Mouse (Mus musculus) stomach, embryonic 16.5 days (tissue): ENCODE results near the gene 1700010B08Rik. TPM values are rescaled to one million over a fixed set of nuclear protein-coding genes. Genes with fewer than 3 reads are reported as not detected.
"Not testable (repeated sequence)": the region's sequence is repeated elsewhere in the genome, so short reads cannot be mapped to it uniquely, and the experiment has no call there.

Experiments used
- ATAC-seq: fragments of 200-750 bp; cut with Nextera tagmentation; 2 replicates; pipeline ENCODE4 v1.8.0; 2017; ENCODE audit warnings: moderate number of reproducible peaks, moderate TSS enrichment; ENCODE audit not compliant: insufficient read depth, low FRiP score
- H3K27ac ChIP-seq: fragments of 300-500 bp; sonication (generic); 2 replicates; pipeline ENCODE4 v1.5.1; 2014; ENCODE audit warnings: low read length
- H3K27me3 ChIP-seq: fragments of 300-500 bp; sonication (generic); 2 replicates; pipeline ENCODE4 v1.6.1; 2014; ENCODE audit warnings: low read length, control low read depth, mixed read lengths; ENCODE audit not compliant: control insufficient read depth, insufficient read depth
- H3K36me3 ChIP-seq: fragments of 300-500 bp; sonication (generic); 2 replicates; pipeline ENCODE4 v1.6.1; 2014; ENCODE audit warnings: low read length; ENCODE audit not compliant: control insufficient read depth, insufficient read depth
- H3K4me1 ChIP-seq: fragments of 300-500 bp; sonication (generic); 2 replicates; pipeline ENCODE4 v1.6.1; 2014; ENCODE audit warnings: low read length, control low read depth, mixed read lengths; ENCODE audit not compliant: control insufficient read depth, insufficient read depth
- H3K4me2 ChIP-seq: fragments of 300-500 bp; sonication (generic); 2 replicates; pipeline ENCODE4 v1.6.1; 2014; ENCODE audit warnings: low read depth, low read length, mixed read lengths
- H3K4me3 ChIP-seq: fragments of 300-500 bp; sonication (generic); replicated peaks from 2 replicates; pipeline ENCODE4 v1.5.1; 2014; ENCODE audit warnings: mild to moderate bottlenecking, low read length
- H3K9ac ChIP-seq: fragments of 300-500 bp; sonication (generic); 2 replicates; pipeline ENCODE4 v1.6.1; 2014; ENCODE audit warnings: low read length
- H3K9me3 ChIP-seq: fragments of 300-500 bp; sonication (generic); replicated peaks from 2 replicates; pipeline ENCODE4 v1.6.1; 2016; ENCODE audit warnings: low read length, control low read depth; ENCODE audit not compliant: control insufficient read depth
- WGBS: fragments of 180-500 bp; shearing (Covaris S2); extraction: QIAGEN DNeasy Blood & Tissue Kit; methylation state at CpG from one replicate; pipeline ENCODE4 v1.1.7; 2014; 5-methylcytosine and 5-hydroxymethylcytosine counted together
- polyA plus RNA-seq: library from polyadenylated mRNA; unstranded; fragments of >200 nt; fragmentation: Nextera tagmentation; extraction: Ambion mirVana; gene quantifications from 2 replicates; pipeline ENCODE4 v1.2.1, GENCODE M21; 2015

Gene 1700010B08Rik
- not detected in 2 replicates for polyA plus RNA-seq

DNA sequence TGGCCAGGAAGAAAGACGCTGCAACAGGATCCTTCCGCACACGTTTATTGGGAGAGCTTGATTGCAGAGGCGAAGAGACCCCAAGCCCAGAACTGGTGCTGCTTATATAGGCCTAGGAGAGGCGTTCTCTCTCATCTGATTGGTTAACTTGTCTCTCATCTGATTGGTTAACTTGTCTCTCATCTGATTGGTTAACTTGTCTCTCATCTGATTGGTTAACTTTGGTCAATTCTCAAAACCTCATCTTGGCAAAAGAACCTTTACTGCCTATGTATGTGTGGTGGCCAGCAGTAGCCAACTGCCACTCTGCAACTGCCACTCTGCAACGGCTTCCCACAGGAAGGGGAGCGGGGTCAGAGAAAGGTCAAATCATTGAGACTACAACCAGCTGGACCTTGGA, at the start of gene 1700010B08Rik:
TSS of gene 1700010B08Rik (plus strand) at position 301 of the 400 bp plus-strand sequence.
- not testable (repeated sequence) for H3K36me3 ChIP-seq, H3K9ac ChIP-seq, H3K9me3 ChIP-seq, ATAC-seq, H3K4me1 ChIP-seq, H3K27me3 ChIP-seq, H3K4me3 ChIP-seq, H3K27ac ChIP-seq, H3K4me2 ChIP-seq
- WGBS = 88% methylated on average over 6 of the region's 7 CpGs

DNA sequence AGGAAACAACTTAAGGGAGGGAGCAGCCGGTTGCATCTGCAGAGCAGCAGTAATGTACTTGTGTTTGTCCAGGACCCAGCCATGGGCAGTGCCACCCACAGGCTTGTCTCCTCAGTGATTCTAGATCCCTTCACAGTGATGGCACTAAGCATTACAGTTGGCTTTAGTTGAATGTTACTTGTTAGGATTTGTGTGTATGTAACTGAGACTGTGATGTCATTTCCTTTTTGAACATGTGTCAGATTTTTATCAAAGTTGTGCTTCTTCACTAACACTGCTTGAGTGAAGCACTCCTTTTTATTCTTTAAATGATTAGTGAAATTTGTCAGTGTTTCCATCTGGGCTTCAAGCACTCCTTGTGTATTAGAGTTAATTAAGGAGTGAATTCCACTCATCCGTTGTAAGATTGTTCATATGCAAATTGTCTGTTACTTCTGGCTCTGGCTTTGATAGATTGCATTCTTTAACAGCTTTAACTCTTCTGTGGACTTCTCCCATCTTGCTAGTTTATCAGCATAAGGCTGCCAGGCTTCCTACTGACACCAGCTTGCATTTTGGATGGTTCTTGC, 46.8 kb upstream of the 1700010B08Rik start:
- ATAC-seq = no peak
- WGBS = 70% methylated on average over 2 of the region's 2 CpGs
- no peaks in the 10 kb centered on the region for H3K27me3 ChIP-seq
- H3K4me2 ChIP-seq = no peak overlapping the region
- H3K9ac ChIP-seq = no peak overlapping the region
- peaks cover 4% of the 10 kb centered on the region; the same call in 1 of the 2 replicates for H3K4me1 ChIP-seq
- H3K27ac ChIP-seq = no peak overlapping the region
- H3K9me3 ChIP-seq = no peaks in the 10 kb centered on the region
- H3K4me3 ChIP-seq = no peak overlapping the region
- H3K36me3 ChIP-seq = 0 out of 2 replicates have a peak, but pooled peaks cover 6% of the 10 kb centered on the region

DNA sequence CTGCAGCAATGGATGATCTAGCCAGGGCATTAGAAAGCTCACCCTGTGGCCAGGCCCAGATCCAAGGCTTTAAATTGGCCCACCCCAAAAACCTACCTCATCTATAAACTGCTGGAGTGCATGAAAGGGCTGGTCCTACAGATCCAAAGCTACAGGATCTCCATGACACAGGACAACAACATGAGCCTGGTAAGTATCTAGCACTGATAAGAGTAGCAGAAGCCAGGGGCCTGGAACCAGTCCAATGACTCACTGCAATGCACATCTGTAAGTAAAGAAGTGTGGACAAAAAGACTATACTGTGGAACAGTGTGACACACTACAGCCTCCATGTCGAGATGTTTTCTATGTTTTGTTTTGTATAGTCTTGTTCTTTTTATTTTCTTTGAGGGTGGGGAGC, 45.7 kb upstream of the 1700010B08Rik start:
- H3K27me3 ChIP-seq = no peaks in the 10 kb centered on the region
- no peaks in the 10 kb centered on the region for H3K9me3 ChIP-seq
- H3K4me1 ChIP-seq = peaks cover 4% of the 10 kb centered on the region; the same call in 1 of the 2 replicates
- no peak for ATAC-seq
- no peak overlapping the region for H3K9ac ChIP-seq
- no peak overlapping the region for H3K27ac ChIP-seq
- WGBS = 80% methylated on average over 1 of the region's 1 CpGs
- no peak overlapping the region for H3K4me2 ChIP-seq
- no peak overlapping the region for H3K4me3 ChIP-seq
- 0 out of 2 replicates have a peak, but pooled peaks cover 6% of the 10 kb centered on the region for H3K36me3 ChIP-seq

DNA sequence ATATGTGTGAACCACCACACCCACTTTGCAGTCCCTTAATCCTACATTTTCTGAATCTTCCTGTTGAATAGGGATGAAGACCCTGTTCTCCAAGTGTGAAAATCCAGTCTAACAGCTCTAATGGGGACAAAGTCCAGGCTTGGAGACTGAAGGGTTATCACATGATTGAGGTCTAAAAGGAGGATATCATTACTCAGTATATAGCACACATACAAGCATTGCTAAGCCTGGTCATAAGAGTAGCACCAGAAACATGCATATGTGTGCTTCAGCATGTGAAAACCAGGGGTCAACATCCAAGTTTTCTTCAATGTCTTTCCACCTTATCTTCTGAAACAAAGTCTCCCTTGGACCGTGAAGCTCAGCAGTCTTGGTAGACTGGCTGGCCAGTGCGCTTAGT, 40.6 kb upstream of the 1700010B08Rik start:
- 83% methylated on average over 2 of the region's 2 CpGs for WGBS
- no peaks in the 10 kb centered on the region for H3K9me3 ChIP-seq
- no peak overlapping the region for H3K9ac ChIP-seq
- H3K27ac ChIP-seq = no peak overlapping the region
- peaks cover 8% of the 10 kb centered on the region for H3K4me1 ChIP-seq
- 0 out of 2 replicates have a peak, but pooled peaks cover 6% of the 10 kb centered on the region for H3K36me3 ChIP-seq
- no peak for ATAC-seq
- H3K4me3 ChIP-seq = no peak overlapping the region
- no peak overlapping the region for H3K4me2 ChIP-seq
- no peaks in the 10 kb centered on the region for H3K27me3 ChIP-seq

DNA sequence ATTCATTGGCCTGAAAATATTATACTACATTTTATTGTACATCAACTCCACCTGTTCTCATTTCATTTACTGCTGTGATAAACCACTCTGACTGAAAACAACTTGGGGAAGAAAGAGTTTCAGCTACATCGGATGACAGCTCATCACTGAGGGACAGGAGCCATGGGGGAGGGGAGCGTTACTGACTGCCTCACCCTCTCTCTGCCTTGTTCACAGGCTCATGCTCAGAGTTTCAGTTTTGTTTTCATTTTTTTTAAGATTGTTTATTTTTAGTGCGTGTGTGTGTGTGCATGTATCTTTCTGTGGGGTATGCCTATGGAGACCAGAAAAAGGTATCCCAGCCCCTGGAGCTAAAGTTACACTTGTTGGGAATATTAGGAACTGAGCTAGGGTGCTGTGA, 40.0 kb upstream of the 1700010B08Rik start:
- Histone ChIP-seq H3K4me3 (no peak overlapping the region), H3K4me1 (peaks cover 8% of the 10 kb centered on the region), H3K4me2 (no peak overlapping the region), H3K9me3 (no peaks in the 10 kb centered on the region), H3K27ac (no peak overlapping the region), H3K9ac (no peak overlapping the region), H3K27me3 (no peaks in the 10 kb centered on the region), H3K36me3 (0 out of 2 replicates have a peak, but pooled peaks cover 6% of the 10 kb centered on the region)
- ATAC-seq = no peak
- 46% methylated on average over 3 of the region's 3 CpGs for WGBS

DNA sequence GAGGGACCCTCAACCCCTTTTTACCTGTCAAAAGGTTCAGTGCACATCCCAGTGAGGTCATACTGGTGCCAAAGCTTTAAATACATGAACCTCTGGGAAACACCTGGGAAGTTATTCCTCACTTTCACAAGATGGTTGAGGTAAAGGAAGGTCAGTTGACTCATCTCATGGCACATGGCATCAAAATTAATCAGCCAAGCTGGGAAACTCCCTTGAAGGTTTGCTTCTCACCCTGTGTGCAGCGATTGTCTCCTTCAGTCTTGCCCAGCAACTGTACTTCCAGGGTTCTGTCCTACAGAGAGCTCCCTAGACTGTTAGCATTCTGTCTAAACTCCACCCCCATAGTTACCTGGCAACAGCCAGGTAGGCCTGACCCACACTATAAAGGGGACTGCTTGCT, 39.1 kb upstream of the 1700010B08Rik start:
- peak; percentile 33; the same call in 1 of the 2 replicates for ATAC-seq
- no peaks in the 10 kb centered on the region for H3K9me3 ChIP-seq
- no peaks in the 10 kb centered on the region for H3K27me3 ChIP-seq
- H3K9ac ChIP-seq = no peak overlapping the region
- 0 out of 2 replicates have a peak, but pooled peaks cover 2% of the 10 kb centered on the region for H3K36me3 ChIP-seq
- H3K4me1 ChIP-seq = peaks cover 8% of the 10 kb centered on the region
- H3K4me3 ChIP-seq = no peak overlapping the region
- no peak overlapping the region for H3K4me2 ChIP-seq
- 64% methylated on average over 1 of the region's 1 CpGs for WGBS
- no peak overlapping the region for H3K27ac ChIP-seq

DNA sequence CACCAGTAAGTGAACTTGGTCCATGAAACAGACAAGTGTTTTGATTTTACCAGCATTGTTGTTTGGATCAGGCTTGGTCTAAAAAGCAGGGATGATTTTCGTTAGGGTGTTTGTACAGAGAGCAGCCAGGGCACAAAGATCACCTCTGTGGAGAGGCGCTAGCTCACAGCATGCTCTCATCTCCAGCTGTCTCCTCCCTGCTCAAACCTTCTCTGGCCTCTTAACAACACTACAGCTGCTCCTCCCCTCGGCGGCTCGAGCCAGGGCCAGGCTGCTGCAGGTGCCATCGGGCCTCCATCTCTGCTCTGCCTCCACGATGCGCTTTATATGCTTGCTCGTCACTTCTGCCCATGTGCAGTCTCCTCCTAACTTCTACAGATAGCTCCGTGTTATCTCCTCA, 36.4 kb upstream of the 1700010B08Rik start:
- Histone ChIP-seq H3K36me3 (no peaks in the 10 kb centered on the region), H3K9me3 (no peaks in the 10 kb centered on the region), H3K4me3 (no peak overlapping the region), H3K27me3 (no peaks in the 10 kb centered on the region), H3K27ac (no peak overlapping the region), H3K9ac (no peak overlapping the region), H3K4me1 (peaks cover 4% of the 10 kb centered on the region; the same call in 1 of the 2 replicates), H3K4me2 (no peak overlapping the region)
- WGBS = 57% methylated on average over 10 of the region's 10 CpGs
- no peak for ATAC-seq

DNA sequence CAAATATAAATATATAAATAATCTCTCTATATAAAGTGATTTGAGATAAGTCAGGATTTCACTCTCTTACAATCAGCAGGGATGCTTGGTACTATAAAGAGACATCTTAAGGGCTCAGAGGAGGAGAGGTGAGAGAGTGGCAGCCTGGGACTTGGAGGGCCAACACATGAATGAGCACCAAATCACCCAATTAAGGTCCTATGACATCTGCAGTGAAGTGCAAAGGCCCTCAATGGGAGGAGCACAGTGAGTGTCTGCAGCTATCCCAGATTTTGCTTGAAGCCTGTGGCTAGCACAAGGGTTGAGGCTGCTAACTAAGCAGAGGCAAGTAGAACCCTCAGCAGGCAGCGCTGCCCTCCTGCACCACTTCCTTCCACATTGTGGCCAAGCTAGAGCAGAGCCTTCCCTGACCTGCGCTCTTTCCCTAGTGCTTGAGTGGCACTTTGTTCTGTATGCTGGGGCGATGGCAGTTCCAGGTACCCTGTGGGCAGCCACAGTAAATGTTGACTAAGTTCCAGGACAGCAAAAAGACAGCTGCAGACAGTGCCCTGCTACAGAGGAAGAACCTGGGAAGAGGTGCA, 33.3 kb upstream of the 1700010B08Rik start:
- ATAC-seq = no peak
- 94% methylated on average over 3 of the region's 3 CpGs for WGBS
- Histone ChIP-seq H3K4me1 (no peaks in the 10 kb centered on the region), H3K9me3 (no peaks in the 10 kb centered on the region), H3K36me3 (no peaks in the 10 kb centered on the region), H3K4me3 (no peak overlapping the region), H3K4me2 (no peak overlapping the region), H3K9ac (no peak overlapping the region), H3K27ac (no peak overlapping the region), H3K27me3 (no peaks in the 10 kb centered on the region)

DNA sequence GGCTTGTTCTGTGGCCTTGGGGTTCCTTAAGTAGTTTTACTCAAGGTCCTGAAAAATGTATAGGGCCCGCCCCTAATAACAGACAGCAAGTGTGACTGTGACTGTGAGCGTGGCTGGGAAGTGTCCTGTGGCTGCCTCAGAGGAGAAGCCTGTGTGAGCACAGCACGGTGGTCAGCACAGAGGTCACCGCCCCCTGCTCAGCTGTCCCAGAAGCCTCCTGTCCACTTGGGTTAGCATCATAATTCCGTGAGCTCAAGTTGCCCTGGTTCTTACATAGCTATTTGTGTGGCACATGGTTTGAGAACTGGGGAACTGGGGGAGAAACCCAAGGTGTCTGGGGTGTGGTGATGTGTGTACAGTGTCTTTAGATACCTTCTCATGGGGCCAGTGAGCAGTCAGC, 31.9 kb upstream of the 1700010B08Rik start:
- no peak for ATAC-seq
- no peak overlapping the region for H3K9ac ChIP-seq
- H3K27me3 ChIP-seq = no peaks in the 10 kb centered on the region
- H3K27ac ChIP-seq = no peak overlapping the region
- H3K36me3 ChIP-seq = no peaks in the 10 kb centered on the region
- no peaks in the 10 kb centered on the region for H3K9me3 ChIP-seq
- WGBS = 85% methylated on average over 5 of the region's 5 CpGs
- no peak overlapping the region for H3K4me3 ChIP-seq
- H3K4me1 ChIP-seq = no peaks in the 10 kb centered on the region; the same call in 1 of the 2 replicates
- no peak overlapping the region for H3K4me2 ChIP-seq
